23 mouse cellular contexts compared by ENCODE assay signal in genomic region chr12:119402796-119403195, GRCm38 (mm10).
DNase-seq lines count a peak whose midpoint lies in the region; ATAC-seq lines count a peak whose summit lies in the region.
"Had no signal": no experiment of that assay in that cellular context is flagged by ENCODE, and none has a peak within 500 bp of the region (broad histone marks: within the 10 kb centered on the region; RNA-seq: fewer than 3 reads in every experiment).

No protein-coding gene starts in this region.

- no peaks in the 10 kb centered on the region for H3K9me3 ChIP-seq in limb, embryonic 12.5 days
- no peaks in the 10 kb centered on the region for H3K9me3 ChIP-seq in limb, embryonic 10.5 days (replicated peaks)
- H3K9me3 ChIP-seq: embryonic facial prominence, embryonic 12.5 days; forebrain, embryonic 12.5 days; hindbrain, embryonic 12.5 days had no signal

- no peak overlapping the region for H3K9ac ChIP-seq in limb, embryonic 12.5 days (replicated peaks)
- H3K9ac ChIP-seq: embryonic facial prominence, embryonic 12.5 days; forebrain, embryonic 12.5 days; hindbrain, embryonic 12.5 days had no signal

- WGBS in limb, embryonic 12.5 days: 56% methylated on average over 3 of the region's 3 CpGs
- 79% methylated on average over 3 of the region's 3 CpGs for WGBS in limb, embryonic 10.5 days

- no peaks in the 10 kb centered on the region for H3K4me1 ChIP-seq in limb, embryonic 12.5 days (replicated peaks)
- H3K4me1 ChIP-seq in limb, embryonic 10.5 days: no peaks in the 10 kb centered on the region
- H3K4me1 ChIP-seq: embryonic facial prominence, embryonic 12.5 days; forebrain, embryonic 12.5 days; hindbrain, embryonic 12.5 days had no signal

- no peak overlapping the region for H3K4me3 ChIP-seq in limb, embryonic 12.5 days (replicated peaks)
- no peak overlapping the region for H3K4me3 ChIP-seq in limb, embryonic 10.5 days
- H3K4me3 ChIP-seq: embryonic facial prominence, embryonic 12.5 days; forebrain, embryonic 12.5 days; hindbrain, embryonic 12.5 days had no signal

- no peak for ATAC-seq in limb, embryonic 12.5 days (ENCODE audit: insufficient number of reproducible peaks, insufficient read depth, low FRiP score, low TSS enrichment, low read depth)
- ATAC-seq: activated CD4-positive, CD25-positive, alpha-beta regulatory T cell, adult 4 months; forebrain, embryonic 16.5 days; hindbrain, embryonic 16.5 days; Patski had no signal

- no peaks in the 10 kb centered on the region for H3K27me3 ChIP-seq in limb, embryonic 12.5 days
- no peaks in the 10 kb centered on the region for H3K27me3 ChIP-seq in limb, embryonic 10.5 days (ENCODE audit: low read depth, poor library complexity, severe bottlenecking)
- H3K27me3 ChIP-seq: embryonic facial prominence, embryonic 12.5 days; forebrain, embryonic 12.5 days; hindbrain, embryonic 12.5 days; Patski had no signal

- 0 out of 2 replicates have a peak overlapping the region, but pooled peaks have one; percentile 45 for H3K27ac ChIP-seq in limb, embryonic 12.5 days
- no peak overlapping the region for H3K27ac ChIP-seq in limb, embryonic 10.5 days
- H3K27ac ChIP-seq: embryonic facial prominence, embryonic 12.5 days; forebrain, embryonic 12.5 days; hindbrain, embryonic 12.5 days had no signal

- H3K4me2 ChIP-seq in limb, embryonic 12.5 days: no peak overlapping the region
- H3K4me2 ChIP-seq: embryonic facial prominence, embryonic 12.5 days; forebrain, embryonic 12.5 days; hindbrain, embryonic 12.5 days had no signal

- DNase-seq in kidney, adult 9 months: peak; percentile 18
- DNase-seq in kidney, postnatal 4 days: no peak
- DNase-seq in limb, embryonic 10.5 days (ENCODE audit: low spot score): no peak
- peak; percentile 4 for DNase-seq in Muller cell, postnatal 12 days (ENCODE audit: inconsistent ontology term)
- DNase-seq in forelimb bud, embryonic 11.5 days (ENCODE audit: low read depth, low spot score): peak; percentile 8
- DNase-seq in gastrocnemius, adult 8-10 months (ENCODE audit: low spot score in 2 of 2): no peak
- DNase-seq in heart, adult 18-20 months: no peak
- DNase-seq: adrenal gland, adult 2 months; adrenal gland, postnatal 25 days; cerebellum, adult 2 months; cerebellum, postnatal 14 days; embryo, embryonic 11 days; gastrocnemius, postnatal 25 days; heart, postnatal 10 days; heart, postnatal 4 days had no signal

- H3K36me3 ChIP-seq in limb, embryonic 12.5 days: no peaks in the 10 kb centered on the region
- H3K36me3 ChIP-seq in limb, embryonic 10.5 days: no peaks in the 10 kb centered on the region
- H3K36me3 ChIP-seq: embryonic facial prominence, embryonic 12.5 days; forebrain, embryonic 12.5 days; hindbrain, embryonic 12.5 days had no signal

Comparison
In these comparisons a context has a peak if more than half of its experiments do, and no peak if none do; other contexts are left out.
1. DNase-seq: peak in kidney, adult 9 months (single experiment), Muller cell, postnatal 12 days (single experiment) and forelimb bud, embryonic 11.5 days (single experiment); none in kidney, postnatal 4 days (0 of 2), limb, embryonic 10.5 days (single experiment), gastrocnemius, adult 8-10 months (0 of 2) and heart, adult 18-20 months (0 of 2).